Mouse (Mus musculus) kidney, embryonic 14.5 days (tissue): ENCODE measurements around the gene Gclc. TPM values are rescaled to one million over a fixed set of nuclear protein-coding genes. Genes with fewer than 3 reads are reported as not detected.

Experiments used
- polyA plus RNA-seq: library from polyadenylated mRNA; unstranded; fragments of >200 nt; fragmentation: Nextera tagmentation; extraction: Ambion mirVana; gene quantifications from 2 replicates; pipeline ENCODE4 v1.2.1, GENCODE M21; 2014

Gene Gclc
- polyA plus RNA-seq, 1 experiment from 2014 or later, result 30.0 TPM

Other genes with a start within 250 kb of the Gclc start
- gene Lrrc1, start 209.7 kb upstream of the Gclc start, polyA plus RNA-seq, result 13.5 and 18.6 TPM in 2 replicates
- 0.24 and 0.26 TPM in 2 replicates for gene Klhl31, start 118.0 kb upstream of the Gclc start, polyA plus RNA-seq
- gene Elovl5, start 162.8 kb downstream of the Gclc start, polyA plus RNA-seq, result 73.9 and 112 TPM in 2 replicates